Mouse (Mus musculus): Measurements from ENCODE around the gene Scn4b.

- no peak for TF ChIP-seq CTCF (IDR thresholded peaks at IDR 0.05; ENCODE audit: low read depth)
- TF ChIP-seq EP300 (IDR thresholded peaks at IDR 0.05; ENCODE audit: low read depth) = no peak
These were observed 51.5 kb downstream of the Scn4b start for GRCm38 (mm10) chr9:45189661-45190174.
